Mouse (Mus musculus): ENCODE measurements at regions not wholly inside any gene's neighbourhood (a gene's known extent, or its start where the extent isn't known, plus 50 kb on each side); places are given as distances from the start of the nearest gene placed in this dataset.

- DNase-seq = no peak
Observed at GRCm38 (mm10) chr5:24237201-24237600, 72.4 kb downstream of the Nupl2 start.

GRCm38 (mm10) chr5:24239006-24239405 is 74.2 kb downstream of the Nupl2 start:
- DNase-seq = no peak

GRCm38 (mm10) chr5:24244211-24244610 is 79.4 kb downstream of the Nupl2 start:
- DNase-seq = no peak

GRCm38 (mm10) chr5:24255421-24255820 is 90.7 kb downstream of the Nupl2 start:
- no peak for DNase-seq

- peak; percentile 71 for DNase-seq
Observed at GRCm38 (mm10) chr5:24261098-24261497, 90.3 kb downstream of the Kcnh2 start.

GRCm38 (mm10) chr5:24262146-24262545 is 89.3 kb downstream of the Kcnh2 start:
- no peak for DNase-seq

GRCm38 (mm10) chr5:24264151-24264550 is 87.3 kb downstream of the Kcnh2 start:
- no peak for DNase-seq

- no peak for DNase-seq
Observed at GRCm38 (mm10) chr5:24265431-24265830, 86.0 kb downstream of the Kcnh2 start.

GRCm38 (mm10) chr5:24266344-24267295 is 84.8 kb downstream of the Kcnh2 start:
- DNase-seq = peak; percentile 83
